In genomic region chr19:59359202-59359601, GRCm38 (mm10) we compare ENCODE assay signal across 23 mouse cellular contexts. TPM values are rescaled to one million over a fixed set of nuclear protein-coding genes. Genes with fewer than 3 reads are reported as not detected.
DNase-seq lines count a peak whose midpoint lies in the region; ATAC-seq and TF ChIP-seq lines count a peak whose summit lies in the region.
"Had no signal": no experiment of that assay in that cellular context is flagged by ENCODE, and none has a peak within 500 bp of the region (broad histone marks: within the 10 kb centered on the region; RNA-seq: fewer than 3 reads in every experiment).

No protein-coding gene starts in this region.

- H3K4me1 ChIP-seq in heart, embryonic 11.5 days (ENCODE audit: control insufficient read depth, insufficient read depth, low read length) = peaks cover 13% of the 10 kb centered on the region
- peaks cover 62% of the 10 kb centered on the region for H3K4me1 ChIP-seq in liver, embryonic 11.5 days (replicated peaks; ENCODE audit: control insufficient read depth, insufficient read depth, low read length)
- peaks cover 81% of the 10 kb centered on the region for H3K4me1 ChIP-seq in liver, embryonic 16.5 days (ENCODE audit: control insufficient read depth, low read depth, low read length)
- H3K4me1 ChIP-seq in lung, postnatal 0 days (ENCODE audit: insufficient read depth, low read depth, low read length) = no peaks in the 10 kb centered on the region
- H3K4me1 ChIP-seq: hindbrain, embryonic 15.5 days; limb, embryonic 12.5 days had no signal

- WGBS in heart, embryonic 11.5 days (ENCODE audit: insufficient replicate concordance) = 12% methylated on average over 4 of the region's 4 CpGs
- 12% methylated on average over 4 of the region's 4 CpGs for whole genome bisulfite sequencing in liver, embryonic 11.5 days
- WGBS in liver, embryonic 16.5 days (ENCODE audit: insufficient replicate concordance) = 12% methylated on average over 4 of the region's 4 CpGs
- WGBS in lung, postnatal 0 days = 19% methylated on average over 4 of the region's 4 CpGs

- no peaks in the 10 kb centered on the region for H3K9me3 ChIP-seq in heart, embryonic 11.5 days (replicated peaks; ENCODE audit: control insufficient read depth, low read length)
- H3K9me3 ChIP-seq in liver, embryonic 11.5 days (ENCODE audit: control insufficient read depth, low read length) = no peaks in the 10 kb centered on the region
- H3K9me3 ChIP-seq in liver, embryonic 16.5 days (replicated peaks; ENCODE audit: control insufficient read depth, low read length) = no peaks in the 10 kb centered on the region
- H3K9me3 ChIP-seq in lung, postnatal 0 days (ENCODE audit: low read length) = no peaks in the 10 kb centered on the region
- H3K9me3 ChIP-seq: hindbrain, embryonic 15.5 days; limb, embryonic 12.5 days had no signal

- H3K4me3 ChIP-seq in heart, embryonic 11.5 days (ENCODE audit: low read depth, low read length) = no peak overlapping the region
- H3K4me3 ChIP-seq in liver, embryonic 11.5 days (ENCODE audit: low read depth, low read length) = no peak overlapping the region
- H3K4me3 ChIP-seq in liver, embryonic 16.5 days (ENCODE audit: low read depth, low read length) = no peak overlapping the region
- H3K4me3 ChIP-seq in lung, postnatal 0 days (ENCODE audit: low read depth, low read length) = no peak overlapping the region
- H3K4me3 ChIP-seq: hindbrain, embryonic 15.5 days; left cerebral cortex, adult 2 months; limb, embryonic 12.5 days had no signal

- H3K9ac ChIP-seq in heart, embryonic 11.5 days (ENCODE audit: low read depth, low read length) = no peak overlapping the region
- H3K9ac ChIP-seq in liver, embryonic 11.5 days (ENCODE audit: low read depth, low read length) = no peak overlapping the region
- H3K9ac ChIP-seq in liver, embryonic 16.5 days (ENCODE audit: low read depth, low read length) = no peak overlapping the region; the same call in 1 of the 2 replicates
- no peak overlapping the region for H3K9ac ChIP-seq in lung, postnatal 0 days (replicated peaks; ENCODE audit: low read depth)
- H3K9ac ChIP-seq: hindbrain, embryonic 15.5 days; limb, embryonic 12.5 days had no signal

- peak overlapping the region; percentile 15; the same call in 1 of the 2 replicates for H3K27ac ChIP-seq in heart, embryonic 11.5 days (ENCODE audit: low read depth, low read length)
- H3K27ac ChIP-seq in liver, embryonic 11.5 days (ENCODE audit: low read depth, low read length) = peak overlapping the region; percentile 92; the same call in 1 of the 2 replicates
- H3K27ac ChIP-seq in liver, embryonic 16.5 days (ENCODE audit: low read length) = peak overlapping the region; percentile 93
- no peak overlapping the region for H3K27ac ChIP-seq in lung, postnatal 0 days (ENCODE audit: low read length)
- H3K27ac ChIP-seq: hindbrain, embryonic 15.5 days; left cerebral cortex, adult 2 months; limb, embryonic 12.5 days had no signal

- H3K27me3 ChIP-seq in heart, embryonic 11.5 days (ENCODE audit: control insufficient read depth, insufficient read depth, low read length) = peaks cover under 1% of the 10 kb centered on the region; the same call in 1 of the 2 replicates
- no peaks in the 10 kb centered on the region for H3K27me3 ChIP-seq in liver, embryonic 11.5 days (replicated peaks; ENCODE audit: control insufficient read depth, insufficient read depth, low read length)
- H3K27me3 ChIP-seq in liver, embryonic 16.5 days (ENCODE audit: control insufficient read depth, insufficient read depth, low read depth, low read length) = no peaks in the 10 kb centered on the region
- H3K27me3 ChIP-seq in lung, postnatal 0 days (replicated peaks; ENCODE audit: insufficient read depth, low read length) = no peaks in the 10 kb centered on the region
- H3K27me3 ChIP-seq: hindbrain, embryonic 15.5 days; limb, embryonic 12.5 days had no signal

- ATAC-seq in heart, embryonic 11.5 days (replicated peaks; ENCODE audit: insufficient number of reproducible peaks, low FRiP score, low TSS enrichment) = no peak
- ATAC-seq in liver, embryonic 11.5 days (replicated peaks; ENCODE audit: low FRiP score) = peak; percentile 54
- ATAC-seq in liver, embryonic 16.5 days (ENCODE audit: low read depth) = peak; percentile 56
- ATAC-seq in lung, postnatal 0 days = no peak
- ATAC-seq: forebrain, embryonic 16.5 days; inflammation-experienced regulatory T-cells, adult 6 months; midbrain, embryonic 16.5 days had no signal

- no peaks in the 10 kb centered on the region for H3K36me3 ChIP-seq in heart, embryonic 11.5 days (ENCODE audit: control insufficient read depth, insufficient read depth, low read length)
- H3K36me3 ChIP-seq in liver, embryonic 11.5 days (ENCODE audit: control insufficient read depth, insufficient read depth, low read length) = no peaks in the 10 kb centered on the region
- no peaks in the 10 kb centered on the region for H3K36me3 ChIP-seq in liver, embryonic 16.5 days (ENCODE audit: control insufficient read depth, insufficient read depth)
- no peaks in the 10 kb centered on the region for H3K36me3 ChIP-seq in lung, postnatal 0 days (ENCODE audit: insufficient read depth, low read length)
- H3K36me3 ChIP-seq: hindbrain, embryonic 15.5 days; limb, embryonic 12.5 days had no signal

- H3K4me2 ChIP-seq in heart, embryonic 11.5 days = no peak overlapping the region
- H3K4me2 ChIP-seq in liver, embryonic 11.5 days = peak overlapping the region; percentile 49
- peak overlapping the region; percentile 52 for H3K4me2 ChIP-seq in liver, embryonic 16.5 days (ENCODE audit: low read depth, low read length)
- no peak overlapping the region for H3K4me2 ChIP-seq in lung, postnatal 0 days (replicated peaks; ENCODE audit: low read depth, low read length)
- H3K4me2 ChIP-seq: hindbrain, embryonic 15.5 days; limb, embryonic 12.5 days; midbrain, embryonic 11.5 days had no signal

- no peak for TF ChIP-seq CTCF in lung, postnatal 0 days (IDR thresholded peaks at IDR 0.05)

- no peak for TF ChIP-seq EP300 in lung, postnatal 0 days (IDR thresholded peaks at IDR 0.05)

- no peak for DNase-seq in heart, postnatal 4 days
- peak; percentile 28 for DNase-seq in liver, embryonic 11.5 days (ENCODE audit: low spot score)
- DNase-seq in left cerebral cortex, adult 18-20 months (ENCODE audit: low spot score in 2 of 2) = no peak
- no peak for DNase-seq in lung, postnatal 0 days (ENCODE audit: low spot score)
- no peak for DNase-seq in urinary bladder, postnatal 25 days (ENCODE audit: low spot score)
- DNase-seq: adrenal gland, adult 8-10 months; cerebellum, adult 2 months; cerebellum, postnatal 14 days; kidney, adult 11 months; kidney, postnatal 14 days; lung, adult 2 months; lung, postnatal 14 days; right cerebral cortex, adult 18-20 months; thymus, postnatal 4 days had no signal

RNA-seq across cellular contexts. Expression of gene Pdzd8, which starts 13.6 kb away (rescaled TPM):
- 10.5 and 12.1 TPM in 2 replicates for polyA plus RNA-seq in heart, embryonic 11.5 days (2014; fragmentation: Nextera tagmentation; extraction: Ambion mirVana)
- 10 to 100 TPM; 40.0 to 40.8 TPM for total RNA-seq in heart, postnatal 4 days (2021)
- 12.7 and 14.1 TPM in 2 replicates for polyA plus RNA-seq in liver, embryonic 11.5 days (2014; fragmentation: Nextera tagmentation; extraction: Ambion mirVana)
- 3.1 and 3.3 TPM in 2 replicates for polyA plus RNA-seq in liver, embryonic 16.5 days (2015; fragmentation: Nextera tagmentation; extraction: Ambion mirVana)
- 10 to 100 TPM; 57.0 to 58.1 TPM for total RNA-seq in left cerebral cortex, adult 18-20 months (2021)
- 6.3 and 6.8 TPM in 2 replicates for polyA plus RNA-seq in lung, postnatal 0 days (2015; fragmentation: Nextera tagmentation; extraction: Ambion mirVana)

RNA-seq across cellular contexts. Expression of gene Rps12-ps3, which starts 37.1 kb away (rescaled TPM):
- 24.2 and 35.1 TPM in 2 replicates for polyA plus RNA-seq in heart, embryonic 11.5 days (2014; fragmentation: Nextera tagmentation; extraction: Ambion mirVana)
- total RNA-seq in heart, postnatal 4 days (2021) = 100 to 1,000 TPM; 488 to 516 TPM
- polyA plus RNA-seq in liver, embryonic 11.5 days (2014; fragmentation: Nextera tagmentation; extraction: Ambion mirVana) = 63.6 and 85.2 TPM in 2 replicates
- 14.1 and 14.7 TPM in 2 replicates for polyA plus RNA-seq in liver, embryonic 16.5 days (2015; fragmentation: Nextera tagmentation; extraction: Ambion mirVana)
- total RNA-seq in left cerebral cortex, adult 18-20 months (2021) = 100 to 1,000 TPM; 186 to 211 TPM
- polyA plus RNA-seq in lung, postnatal 0 days (2015; fragmentation: Nextera tagmentation; extraction: Ambion mirVana) = 24.0 and 25.3 TPM in 2 replicates
- polyA plus RNA-seq: hindbrain, embryonic 15.5 days had no signal

Comparison
In these comparisons a context has a peak if more than half of its experiments do, and no peak if none do; other contexts are left out.
1. ATAC-seq: peak in liver, embryonic 11.5 days (single experiment) and liver, embryonic 16.5 days (single experiment); none in heart, embryonic 11.5 days (single experiment) and lung, postnatal 0 days (single experiment).
2. H3K4me2 ChIP-seq: peak in liver, embryonic 11.5 days (single experiment) and liver, embryonic 16.5 days (single experiment); none in heart, embryonic 11.5 days (single experiment) and lung, postnatal 0 days (single experiment).